7 mouse cellular contexts compared by ENCODE assay signal in the genomic region with DNA sequence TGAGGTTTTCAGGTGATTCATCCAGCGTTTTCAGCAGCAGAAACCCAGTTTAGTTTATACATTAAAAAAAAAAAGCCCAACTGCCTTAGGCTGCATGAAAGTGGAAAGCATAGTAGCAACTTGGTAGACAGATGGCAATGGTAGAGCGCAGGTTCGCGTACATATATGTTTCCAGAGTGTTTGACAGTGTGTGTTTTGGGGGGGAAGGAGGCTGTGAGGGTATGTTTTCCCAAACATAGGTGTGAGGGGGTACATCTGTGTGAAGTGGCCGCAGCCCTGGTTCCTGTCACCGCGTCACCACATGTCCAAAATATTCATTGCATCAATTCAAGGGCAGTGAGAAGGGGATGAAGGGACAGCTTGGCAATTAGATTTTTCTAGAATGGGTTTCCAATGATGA. TPM values are rescaled to one million over a fixed set of nuclear protein-coding genes. Genes with fewer than 3 reads are reported as not detected.
DNase-seq lines count a peak whose midpoint lies in the region; ATAC-seq lines count a peak whose summit lies in the region.

No protein-coding gene starts in this region.

- DNase-seq in left cerebral cortex, postnatal 25 days (ENCODE audit: low spot score in 2 of 2), result peak; percentile 25 to 45
- no peak for DNase-seq in left cerebral cortex, postnatal 10 days (ENCODE audit: extremely low spot score in 1 of 2, low spot score in 2 of 2)
- no peak for DNase-seq in hindbrain, embryonic 14.5 days (ENCODE audit: low spot score)
- no peak for DNase-seq in cerebellum, adult 9-10 months

- H3K9me3 ChIP-seq in embryonic facial prominence, embryonic 13.5 days, result no peaks in the 10 kb centered on the region
- H3K9me3 ChIP-seq in hindbrain, embryonic 14.5 days (ENCODE audit: control insufficient read depth, low read length), result no peaks in the 10 kb centered on the region

- WGBS in embryonic facial prominence, embryonic 13.5 days, result under 1% methylated on average over 7 of the region's 7 CpGs
- under 1% methylated on average over 7 of the region's 7 CpGs for WGBS in hindbrain, embryonic 14.5 days
- 5% methylated on average over 7 of the region's 7 CpGs for WGBS in macrophage (ENCODE audit: missing documents)

- H3K36me3 ChIP-seq in embryonic facial prominence, embryonic 13.5 days, result no peaks in the 10 kb centered on the region
- H3K36me3 ChIP-seq in hindbrain, embryonic 14.5 days (replicated peaks; ENCODE audit: control insufficient read depth, insufficient read depth), result no peaks in the 10 kb centered on the region
- H3K36me3 ChIP-seq in macrophage (ENCODE audit: inconsistent target), result no peaks in the 10 kb centered on the region

- H3K9ac ChIP-seq in embryonic facial prominence, embryonic 13.5 days, result peak overlapping the region; percentile 79
- peak overlapping the region; percentile 85 for H3K9ac ChIP-seq in hindbrain, embryonic 14.5 days

- H3K27ac ChIP-seq in embryonic facial prominence, embryonic 13.5 days, result peak overlapping the region; percentile 88
- peak overlapping the region; percentile 91 for H3K27ac ChIP-seq in hindbrain, embryonic 14.5 days
- peak overlapping the region; percentile 52 for H3K27ac ChIP-seq in macrophage

- no peak for ATAC-seq in embryonic facial prominence, embryonic 13.5 days (ENCODE audit: insufficient number of reproducible peaks, insufficient read depth, low FRiP score, low TSS enrichment, low read depth)
- ATAC-seq in hindbrain, embryonic 14.5 days (ENCODE audit: low FRiP score), result no peak
- no peak for ATAC-seq in inflammation-experienced regulatory T-cells, adult 6 months

- peaks cover 12% of the 10 kb centered on the region for H3K4me1 ChIP-seq in embryonic facial prominence, embryonic 13.5 days
- peaks cover 12% of the 10 kb centered on the region for H3K4me1 ChIP-seq in hindbrain, embryonic 14.5 days (replicated peaks; ENCODE audit: control insufficient read depth, insufficient read depth, low read length)

- no peaks in the 10 kb centered on the region for H3K27me3 ChIP-seq in embryonic facial prominence, embryonic 13.5 days
- no peaks in the 10 kb centered on the region for H3K27me3 ChIP-seq in hindbrain, embryonic 14.5 days (ENCODE audit: control insufficient read depth, insufficient read depth, low read length)

- peaks cover 29% of the 10 kb centered on the region for H3K79me2 ChIP-seq in macrophage (ENCODE audit: inconsistent target)

- H3K4me3 ChIP-seq in embryonic facial prominence, embryonic 13.5 days, result peak overlapping the region; percentile 73
- peak overlapping the region; percentile 86 for H3K4me3 ChIP-seq in hindbrain, embryonic 14.5 days (replicated peaks; ENCODE audit: low read length)
- peak overlapping the region; percentile 67 for H3K4me3 ChIP-seq in macrophage (ENCODE audit: inconsistent target)

- intact Hi-C loops in left cerebral cortex, postnatal 25 days (cut with DNase I), result loop anchor here (1.0 to 5.0 kb wide), 6 partner anchors 29 to 481 kb away; a partner anchor contains a TSS
- intact Hi-C loops in left cerebral cortex, postnatal 10 days (cut with DNase I), result loop anchor here (5.0 to 10.0 kb wide), 3 partner anchors 159 to 382 kb away; no protein-coding TSS in a partner anchor

- H3K4me2 ChIP-seq in embryonic facial prominence, embryonic 13.5 days, result peak overlapping the region; percentile 99
- H3K4me2 ChIP-seq in hindbrain, embryonic 14.5 days (replicated peaks), result peak overlapping the region; percentile 95

RNA-seq across cellular contexts. Expression of a gene that starts 8.5 kb away (rescaled TPM):
- 10 to 100 TPM; 36.8 to 42.5 TPM for total RNA-seq in left cerebral cortex, postnatal 25 days (2021)
- 10 to 100 TPM; 23.0 to 25.3 TPM for total RNA-seq in left cerebral cortex, postnatal 10 days (2021)
- 8.7 and 11.7 TPM in 2 replicates for polyA plus RNA-seq in embryonic facial prominence, embryonic 13.5 days (2015; fragmentation: Nextera tagmentation; extraction: Ambion mirVana)
- polyA plus RNA-seq in hindbrain, embryonic 14.5 days (2014; fragmentation: Nextera tagmentation; extraction: Ambion mirVana), result 13.3 and 16.6 TPM in 2 replicates
- 10 to 100 TPM in 12 of 26 experiments, 1 to 10 TPM in 14; 1.3 to 27.7 (median 7.8) TPM for total RNA-seq in macrophage (2018; cell fraction: chromatin; rRNA removed)
- 10 to 100 TPM in 9 of 26 experiments, 1 to 10 TPM in 17; 2.3 to 13.6 (median 7.3) TPM for total RNA-seq in macrophage (2018; cell fraction: cytosol; rRNA removed)
- 10 to 100 TPM in 11 of 26 experiments, 1 to 10 TPM in 15; 2.1 to 25.1 (median 8.7) TPM for total RNA-seq in macrophage (2018; cell fraction: nucleus; rRNA removed)
- 5.6 to 9.3 TPM (median 5.6 TPM) in 3 replicates for polyA plus RNA-seq in macrophage (2018)
- 10 to 100 TPM in 2 of 3 experiments, 1 to 10 TPM in 1; 5.1 to 10.7 (median 10.3) TPM for polyA plus RNA-seq in inflammation-experienced regulatory T-cells, adult 6 months (2017; shearing (Covaris generic))

Comparison
In these comparisons a context has a peak if more than half of its experiments do, and no peak if none do; other contexts are left out.
1. DNase-seq: peak in left cerebral cortex, postnatal 25 days (2 of 2); none in left cerebral cortex, postnatal 10 days (0 of 2), hindbrain, embryonic 14.5 days (single experiment) and cerebellum, adult 9-10 months (single experiment).
2. Peak in every context shown above with its lines, with median percentiles within 50 percentile points of each other: H3K27ac ChIP-seq and H3K4me3 ChIP-seq.